Mouse (Mus musculus) Patski (cell line): ENCODE measurements around the gene Rflnb. TPM values are rescaled to one million over a fixed set of nuclear protein-coding genes. Genes with fewer than 3 reads are reported as not detected.

Source experiments
- ATAC-seq: fragments of 100-300 bp; one replicate; pipeline ENCODE4 v1.8.0; 2021
- CTCF ChIA-PET: fragments of 350-600 bp; sonication (Branson Sonifier 250); formaldehyde crosslinking; loops from one replicate; lab custom pipeline; 2022; ENCODE audit warnings: inconsistent platforms; lab: Charles Lee
- POLR2A ChIA-PET: fragments of 350-600 bp; sonication (Branson Sonifier 250); formaldehyde crosslinking; loops from one replicate; lab custom pipeline; 2022; ENCODE audit warnings: antibody characterized with exemption, inconsistent platforms; lab: Charles Lee
- DNase-seq: peaks from one replicate; pipeline ENCODE4 v3.0.0-alpha.2; 2011; ENCODE audit warnings: low read depth, low spot score
- H3K27me3 ChIP-seq: fragments of 371-371 bp; one replicate; pipeline ENCODE4 v1.5.1; 2021
- CTCF ChIP-seq: fragments of 100-300 bp; IDR thresholded peaks from one replicate; pipeline ENCODE4 v1.5.1; 2021
- in situ Hi-C: fragments of 300-500 bp; cut with MboI; formaldehyde crosslinking; loops from 3 replicates; pipeline ENCODE4 v1.11.1; 2018; ENCODE audit warnings: low pct_unique_long_range_greater_than_20kb, mixed read lengths
- polyA plus RNA-seq: library from polyadenylated mRNA; unstranded; gene quantifications from one replicate; pipeline ENCODE4 v1.2.3, GENCODE M21; 2021

Gene Rflnb
- polyA plus RNA-seq, 1 experiment from 2014 or later = 3.5 TPM

DNA sequence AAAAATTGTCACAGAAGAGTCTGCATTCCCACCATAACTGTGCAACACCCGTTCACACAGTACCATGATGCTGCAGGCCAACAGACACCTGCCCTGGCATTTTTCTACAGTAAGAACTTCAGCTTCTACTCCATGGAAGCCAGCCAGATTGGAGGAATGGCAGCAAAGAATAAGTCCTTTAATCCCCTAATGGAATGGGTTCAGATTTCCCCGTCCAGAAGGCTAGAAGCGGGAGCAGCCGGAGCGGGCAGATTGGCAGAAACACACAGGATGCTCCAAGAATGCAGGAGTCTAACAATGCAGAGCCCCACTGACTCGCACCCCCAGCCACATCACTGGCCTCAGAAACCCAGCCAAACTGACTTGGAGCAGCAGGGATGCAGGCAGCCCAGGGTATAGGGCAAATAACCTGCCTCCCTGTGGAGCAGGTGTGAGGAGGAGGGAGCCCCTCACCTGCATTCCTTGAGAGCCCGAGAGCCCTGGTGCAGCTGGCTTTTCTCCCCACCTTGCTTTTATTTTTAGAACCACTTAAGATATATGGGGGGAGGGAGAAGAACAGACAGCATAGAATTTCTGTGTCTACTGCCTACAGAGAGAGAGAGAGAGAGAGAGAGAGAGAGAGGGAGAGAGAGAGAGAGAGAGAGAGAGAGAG lies 54.5 kb downstream of the Rflnb start:
- in situ Hi-C loops = no loop called here
- POLR2A ChIA-PET = no interaction called here
- no peaks in the 10 kb centered on the region for H3K27me3 ChIP-seq
- TF ChIP-seq CTCF = no peak
- no peak for DNase-seq
- no peak for ATAC-seq
- CTCF ChIA-PET = no interaction called here

GRCm38 (mm10) chr11:75972188-75972587 lies 55.4 kb downstream of the Rflnb start:
- no peak for TF ChIP-seq CTCF
- POLR2A ChIA-PET = no interaction called here
- no peaks in the 10 kb centered on the region for H3K27me3 ChIP-seq
- ATAC-seq (no peak), DNase-seq (no peak)
- in situ Hi-C loops = no loop called here
- CTCF ChIA-PET = interaction anchor here (1.3 kb wide), 1 partner anchor 190 kb away, joined by 3 read pairs; no protein-coding TSS in a partner anchor

- CTCF ChIA-PET = no interaction called here
- DNase-seq (no peak), ATAC-seq (no peak)
- no peaks in the 10 kb centered on the region for H3K27me3 ChIP-seq
- peak; percentile 23 for TF ChIP-seq CTCF
- in situ Hi-C loops = no loop called here
- POLR2A ChIA-PET = interaction anchor here (0.6 kb wide), 1 partner anchor 281 kb away, joined by 4 read pairs; no protein-coding TSS in a partner anchor
These were observed 57.0 kb downstream of the Rflnb start for GRCm38 (mm10) chr11:75970629-75971028.

Other genes with a start within 250 kb of the Rflnb start
- 0.04 TPM for gene Doc2b, start 231.7 kb downstream of the Rflnb start, polyA plus RNA-seq
- gene Rph3al, start 89.4 kb downstream of the Rflnb start, polyA plus RNA-seq = 14.4 TPM
- 0.19 TPM for gene 1700016K19Rik, start 27.9 kb downstream of the Rflnb start, polyA plus RNA-seq
- 53.0 TPM for gene Vps53, start 151.9 kb upstream of the Rflnb start, polyA plus RNA-seq
- 5.9 TPM for gene Fam57a, start 151.9 kb upstream of the Rflnb start, polyA plus RNA-seq
- 0.67 TPM for gene Dbil5, start 189.8 kb upstream of the Rflnb start, polyA plus RNA-seq
- 4.4 TPM for gene Gemin4, start 189.9 kb upstream of the Rflnb start, polyA plus RNA-seq
- gene Mrm3, start 215.9 kb upstream of the Rflnb start, polyA plus RNA-seq = 15.4 TPM
- 151 TPM for gene Glod4, start 215.9 kb upstream of the Rflnb start, polyA plus RNA-seq